Mouse (Mus musculus) hindbrain, embryonic 13.5 days (tissue): ENCODE measurements at regions not wholly inside any gene's neighbourhood (a gene's known extent, or its start where the extent isn't known, plus 50 kb on each side); places are given as distances from the start of the nearest gene placed in this dataset.

Experiments used
- ATAC-seq: fragments of 200-750 bp; cut with Nextera tagmentation; 2 replicates; pipeline ENCODE4 v1.8.0; 2017; ENCODE audit warnings: moderate TSS enrichment; ENCODE audit not compliant: low FRiP score
- H3K27ac ChIP-seq: fragments of 300-500 bp; sonication (generic); 2 replicates; pipeline ENCODE4 v1.5.1; 2015; ENCODE audit warnings: inconsistent platforms, mild to moderate bottlenecking, moderate library complexity
- H3K27me3 ChIP-seq: fragments of 300-500 bp; sonication (generic); 2 replicates; pipeline ENCODE4 v1.6.1; 2015; ENCODE audit warnings: mild to moderate bottlenecking, inconsistent platforms
- H3K36me3 ChIP-seq: fragments of 300-500 bp; sonication (generic); 2 replicates; pipeline ENCODE4 v1.6.1; 2015; ENCODE audit warnings: mild to moderate bottlenecking, inconsistent platforms
- H3K4me1 ChIP-seq: fragments of 300-500 bp; sonication (generic); replicated peaks from 2 replicates; pipeline ENCODE4 v1.6.1; 2015; ENCODE audit warnings: inconsistent platforms
- H3K4me2 ChIP-seq: fragments of 300-500 bp; sonication (generic); 2 replicates; pipeline ENCODE4 v1.6.1; 2015; ENCODE audit warnings: inconsistent platforms, mild to moderate bottlenecking, moderate library complexity
- H3K4me3 ChIP-seq: fragments of 300-500 bp; sonication (generic); 2 replicates; pipeline ENCODE4 v1.5.1; 2015; ENCODE audit warnings: mild to moderate bottlenecking, inconsistent platforms
- H3K9ac ChIP-seq: fragments of 300-500 bp; sonication (generic); 2 replicates; pipeline ENCODE4 v1.6.1; 2015; ENCODE audit warnings: mild to moderate bottlenecking, inconsistent platforms
- H3K9me3 ChIP-seq: fragments of 300-500 bp; sonication (generic); 2 replicates; pipeline ENCODE4 v1.6.1; 2016; ENCODE audit warnings: inconsistent platforms
- WGBS: fragments of 180-500 bp; shearing (Covaris S2); methylation state at CpG from one replicate; pipeline ENCODE4 v1.1.7; 2015; 5-methylcytosine and 5-hydroxymethylcytosine counted together

GRCm38 (mm10) chr13:90233561-90233960, 144.2 kb upstream of the Xrcc4 start:
- Histone ChIP-seq H3K36me3 (no peaks in the 10 kb centered on the region), H3K27me3 (no peaks in the 10 kb centered on the region), H3K4me1 (no peaks in the 10 kb centered on the region), H3K4me3 (no peak overlapping the region), H3K9ac (no peak overlapping the region), H3K4me2 (no peak overlapping the region), H3K9me3 (no peaks in the 10 kb centered on the region), H3K27ac (no peak overlapping the region)
- no peak for ATAC-seq
- WGBS, result 82% methylated on average over 3 of the region's 3 CpGs

GRCm38 (mm10) chr13:90229106-90229505, 139.7 kb upstream of the Xrcc4 start:
- WGBS, result 90% methylated on average over 2 of the region's 2 CpGs
- no peaks in the 10 kb centered on the region for H3K36me3 ChIP-seq
- no peak overlapping the region for H3K4me3 ChIP-seq
- no peaks in the 10 kb centered on the region for H3K9me3 ChIP-seq
- no peak for ATAC-seq
- H3K9ac ChIP-seq, result no peak overlapping the region
- no peaks in the 10 kb centered on the region for H3K4me1 ChIP-seq
- no peaks in the 10 kb centered on the region for H3K27me3 ChIP-seq
- H3K4me2 ChIP-seq, result no peak overlapping the region
- H3K27ac ChIP-seq, result no peak overlapping the region

GRCm38 (mm10) chr13:90226212-90226611, 136.8 kb upstream of the Xrcc4 start:
- Histone ChIP-seq H3K27me3 (no peaks in the 10 kb centered on the region), H3K4me2 (no peak overlapping the region), H3K36me3 (no peaks in the 10 kb centered on the region), H3K9me3 (no peaks in the 10 kb centered on the region), H3K9ac (no peak overlapping the region), H3K4me3 (no peak overlapping the region), H3K4me1 (no peaks in the 10 kb centered on the region), H3K27ac (no peak overlapping the region)
- 75% methylated on average over 2 of the region's 2 CpGs for WGBS
- ATAC-seq, result no peak

GRCm38 (mm10) chr13:90212390-90212789, 123.0 kb upstream of the Xrcc4 start:
- no peaks in the 10 kb centered on the region for H3K4me1 ChIP-seq
- no peaks in the 10 kb centered on the region for H3K36me3 ChIP-seq
- H3K4me3 ChIP-seq, result no peak overlapping the region
- no peak for ATAC-seq
- H3K9me3 ChIP-seq, result no peaks in the 10 kb centered on the region
- H3K4me2 ChIP-seq, result no peak overlapping the region
- H3K9ac ChIP-seq, result no peak overlapping the region
- H3K27ac ChIP-seq, result no peak overlapping the region
- no peaks in the 10 kb centered on the region for H3K27me3 ChIP-seq

GRCm38 (mm10) chr13:90207875-90208274, 118.5 kb upstream of the Xrcc4 start:
- Histone ChIP-seq H3K4me2 (no peak overlapping the region), H3K4me3 (no peak overlapping the region), H3K4me1 (no peaks in the 10 kb centered on the region), H3K9ac (no peak overlapping the region), H3K9me3 (no peaks in the 10 kb centered on the region), H3K27me3 (no peaks in the 10 kb centered on the region), H3K36me3 (no peaks in the 10 kb centered on the region), H3K27ac (no peak overlapping the region)
- no peak for ATAC-seq
